Mouse (Mus musculus) left cerebral cortex, postnatal 36 days (tissue): ENCODE data around the gene Gpha2. TPM values are rescaled to one million over a fixed set of nuclear protein-coding genes. Genes with fewer than 3 reads are reported as not detected.

Experiments used
- DNase-seq, 2 experiments: peaks; one replicate each; pipeline ENCODE4 v3.0.0; 2021 to 2022; ENCODE audit warnings: low spot score in 2 of 2, mixed read lengths in 1 of 2
- intact Hi-C: fragments of 180-260 bp; cut with DNase I; formaldehyde crosslinking; loops from one replicate; pipeline ENCODE4 v1.15.1; 2025
- microRNA-seq: library from miRNA; unstranded; fragments of <30 nt; microRNA quantifications from one replicate; pipeline ENCODE4 v1.2.0, GENCODE M21; 2022
- total RNA-seq, 2 experiments: library from RNA; stranded (reverse); gene quantifications; 2 replicates each; pipeline ENCODE4 v1.2.3; 2021

Gene Gpha2
- total RNA-seq, 2 experiments from 2014 or later: not detected

- no peak for DNase-seq
- intact Hi-C loops: loop anchor here (1.0 kb wide), 1 partner anchor 37 kb away; no protein-coding TSS in a partner anchor
These were observed 42.5 kb downstream of the Gpha2 start for GRCm38 (mm10) chr19:6268670-6269132.

- intact Hi-C loops: no loop called here
- no peak for DNase-seq
These were observed 43.8 kb downstream of the Gpha2 start for GRCm38 (mm10) chr19:6269798-6270475.

GRCm38 (mm10) chr19:6270661-6271060 lies 44.5 kb downstream of the Gpha2 start:
- DNase-seq: no peak
- intact Hi-C loops: no loop called here

GRCm38 (mm10) chr19:6271206-6271605 lies 45.0 kb downstream of the Gpha2 start:
- intact Hi-C loops: no loop called here
- DNase-seq: no peak

GRCm38 (mm10) chr19:6272053-6272452 lies 45.9 kb downstream of the Gpha2 start:
- DNase-seq: no peak
- intact Hi-C loops: no loop called here

- intact Hi-C loops: no loop called here
- no peak for DNase-seq
These were observed 46.6 kb downstream of the Gpha2 start for GRCm38 (mm10) chr19:6272738-6273137.

- no peak for DNase-seq
These were observed 47.4 kb downstream of the Gpha2 start for GRCm38 (mm10) chr19:6273592-6273991.

GRCm38 (mm10) chr19:6273998-6274608 lies 47.9 kb downstream of the Gpha2 start:
- intact Hi-C loops: no loop called here
- no peak for DNase-seq

More at GRCm38 (mm10) chr19:6273592-6273991, 47.4 kb downstream of the Gpha2 start:
- intact Hi-C loops: no loop called here

GRCm38 (mm10) chr19:6275740-6276389 lies 49.7 kb downstream of the Gpha2 start:
- intact Hi-C loops: loop anchor here (2.0 kb wide), 1 partner anchor 29 kb away; no protein-coding TSS in a partner anchor
- DNase-seq: no peak

- peak; percentile 94 for DNase-seq
- intact Hi-C loops: loop anchor here (2.0 kb wide), 1 partner anchor 28 kb away; no protein-coding TSS in a partner anchor
These were observed 50.5 kb downstream of the Gpha2 start, which contains the start of gene Ehd1 for GRCm38 (mm10) chr19:6276426-6277421. Ehd1 (plus strand) TSS chr19:6276725.

Small RNA genes within 50 kb of the gene (microRNA-seq; reads per million reads assigned to microRNA genes)
- gene Mir192 (12.4 reads per million, percentile 32 among the genes with 10 or more reads in this experiment), gene Mir194-2 (23.3 reads per million, percentile 41 among the genes with 10 or more reads in this experiment)

Other genes with a start within 250 kb of the Gpha2 start
- gene Slc22a20, start 240.2 kb upstream of the Gpha2 start, total RNA-seq: not detected
- gene Capn1, start 210.5 kb upstream of the Gpha2 start, total RNA-seq: 10 to 100 TPM; 19.6 to 20.9 TPM
- 10 to 100 TPM; 40.8 to 51.8 TPM for gene Syvn1, start 179.8 kb upstream of the Gpha2 start, total RNA-seq
- 10 to 100 TPM; 40.5 to 45.1 TPM for gene Mrpl49, start 168.6 kb upstream of the Gpha2 start, total RNA-seq
- gene Fau, start 168.5 kb upstream of the Gpha2 start, total RNA-seq: 100 to 1,000 TPM; 637 to 694 TPM
- 10 to 100 TPM; 35.5 to 40.7 TPM for gene Znhit2, start 165.2 kb upstream of the Gpha2 start, total RNA-seq
- 10 to 100 TPM; 28.2 to 29.1 TPM for gene Tm7sf2, start 158.0 kb upstream of the Gpha2 start, total RNA-seq
- 10 to 100 TPM; 83.9 to 87.0 TPM for gene Vps51, start 149.1 kb upstream of the Gpha2 start, total RNA-seq
- not detected for gene Tmem262, start 146.3 kb upstream of the Gpha2 start, total RNA-seq
- gene Gm28374, start 144.1 kb upstream of the Gpha2 start, total RNA-seq: under 1 TPM; 0.72 to 0.84 TPM
- gene Zfpl1, start 141.4 kb upstream of the Gpha2 start, total RNA-seq: 10 to 100 TPM; 36.9 to 41.3 TPM
- gene Cdca5, start 141.4 kb upstream of the Gpha2 start, total RNA-seq: not detected
- gene AC131692.1, start 132.0 kb upstream of the Gpha2 start, total RNA-seq: not detected
- gene Naaladl1, start 120.6 kb upstream of the Gpha2 start, total RNA-seq: under 1 TPM in 1 of 2 experiments, not detected in 1; 0.20 TPM
- 10 to 100 TPM; 18.3 to 27.5 TPM for gene Sac3d1, start 107.7 kb upstream of the Gpha2 start, total RNA-seq
- gene Snx15, start 98.1 kb upstream of the Gpha2 start, total RNA-seq: 10 to 100 TPM; 43.7 to 43.8 TPM
- under 1 TPM; 0.30 to 0.72 TPM for gene Batf2, start 85.4 kb upstream of the Gpha2 start, total RNA-seq
- gene Arl2, start 84.8 kb upstream of the Gpha2 start, total RNA-seq: 10 to 100 TPM; 73.3 to 87.5 TPM
- gene Majin, start 42.0 kb upstream of the Gpha2 start, total RNA-seq: under 1 TPM in 1 of 2 experiments, not detected in 1; 0.32 TPM
- gene Ppp2r5b, start 9.5 kb downstream of the Gpha2 start, total RNA-seq: 100 to 1,000 TPM; 160 to 173 TPM
- 10 to 100 TPM; 32.3 to 39.4 TPM for gene Atg2a, start 15.3 kb downstream of the Gpha2 start, total RNA-seq
- gene Ehd1, start 50.3 kb downstream of the Gpha2 start, total RNA-seq: 10 to 100 TPM; 38.2 to 42.2 TPM
- 1 to 10 TPM; 3.3 to 3.4 TPM for gene Cdc42bpg, start 80.1 kb downstream of the Gpha2 start, total RNA-seq
- gene Men1, start 108.6 kb downstream of the Gpha2 start, total RNA-seq: 10 to 100 TPM; 67.5 to 73.7 TPM
- gene Map4k2, start 114.8 kb downstream of the Gpha2 start, total RNA-seq: 100 to 1,000 TPM in 1 of 2 experiments, 10 to 100 TPM in 1; 93.5 to 107 TPM
- gene Sf1, start 137.3 kb downstream of the Gpha2 start, total RNA-seq: 100 to 1,000 TPM; 158 to 227 TPM
- 10 to 100 TPM; 29.2 to 33.3 TPM for gene Pygm, start 158.0 kb downstream of the Gpha2 start, total RNA-seq
- 10 to 100 TPM; 47.5 to 72.6 TPM for gene Rasgrp2, start 173.0 kb downstream of the Gpha2 start, total RNA-seq
- 100 to 1,000 TPM; 635 to 658 TPM for gene Nrxn2, start 192.4 kb downstream of the Gpha2 start, total RNA-seq